8 mouse cellular contexts compared by ENCODE assay signal in the genomic region with DNA sequence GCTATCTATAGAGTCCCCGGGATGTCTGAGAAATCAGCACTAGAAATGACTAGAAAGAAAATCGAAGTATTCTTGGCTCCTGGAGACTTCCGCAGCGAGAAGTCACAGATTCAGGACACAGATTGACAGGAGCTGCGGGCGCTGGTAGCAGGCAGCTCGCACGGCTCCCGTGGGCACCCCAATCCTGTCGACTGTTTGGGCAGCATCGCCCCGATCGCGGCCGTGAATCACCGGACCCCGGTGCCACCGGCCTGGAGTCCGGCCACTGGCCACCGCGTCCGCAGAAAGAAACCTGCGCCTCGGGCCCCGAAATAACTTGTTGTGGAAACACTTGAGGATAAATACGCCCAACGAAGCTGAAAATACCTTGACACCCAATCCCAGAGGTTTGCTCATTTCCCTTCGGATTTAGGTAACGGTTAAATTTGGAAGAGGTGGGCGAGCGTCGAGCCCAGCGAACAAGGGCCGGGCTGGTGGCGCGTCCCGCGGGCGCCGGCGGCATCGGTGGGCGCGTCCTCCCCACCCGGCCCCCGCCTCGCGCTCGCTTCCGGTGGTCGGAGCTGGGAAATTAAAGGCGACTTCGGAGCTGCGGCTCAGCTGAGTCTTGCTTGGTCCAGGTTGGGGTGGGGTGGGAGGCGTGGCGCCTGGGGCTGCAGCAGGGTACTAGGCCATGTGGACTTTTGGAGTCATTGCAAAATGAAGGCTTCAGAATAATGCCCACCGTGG. TPM values are rescaled to one million over a fixed set of nuclear protein-coding genes. Genes with fewer than 3 reads are reported as not detected.
DNase-seq lines count a peak whose midpoint lies in the region; ATAC-seq and TF ChIP-seq lines count a peak whose summit lies in the region.

No protein-coding gene starts in this region.

- intact Hi-C loops in gastrocnemius, postnatal 14 days (cut with DNase I; ENCODE audit: low total_unique reads) = no loop called here

- H3K4me3 ChIP-seq in kidney, adult 2 months (ENCODE audit: insufficient read depth, low read depth, low read length) = peak overlapping the region; percentile 15; the same call in 1 of the 2 replicates

- H3K4me1 ChIP-seq in kidney, adult 2 months (ENCODE audit: control insufficient read depth, insufficient read depth, low read length) = peaks cover 9% of the 10 kb centered on the region; the same call in 1 of the 2 replicates

- TF ChIP-seq POLR2A in kidney, adult 2 months (IDR thresholded peaks at IDR 0.05; ENCODE audit: low read depth, low read length) = no peak

- WGBS in kidney, adult 2 months = 2% methylated on average over 57 of the region's 57 CpGs

- H3K36me3 ChIP-seq in kidney, adult 2 months (ENCODE audit: control insufficient read depth, insufficient read depth, low read length) = no peaks in the 10 kb centered on the region

- no peak for DNase-seq in kidney, adult 2 months
- DNase-seq in kidney, adult 9 months = no peak
- DNase-seq in T-cell, adult 2 months (ENCODE audit: low spot score) = peak; percentile 15
- DNase-seq in kidney, postnatal 14 days = peak; percentile 6
- peak; percentile 65 for DNase-seq in neural tube, embryonic 10.5 days (ENCODE audit: extremely low spot score, low spot score)
- DNase-seq in urinary bladder, postnatal 25 days (ENCODE audit: low spot score) = no peak
- no peak for DNase-seq in gastrocnemius, postnatal 14 days

- no peak for TF ChIP-seq CTCF in kidney, adult 2 months (conservative IDR thresholded peaks at IDR 0.05; ENCODE audit: insufficient read depth, insufficient read length, low read depth, low read length)

- H3K27me3 ChIP-seq in kidney, adult 2 months (replicated peaks; ENCODE audit: control insufficient read depth, insufficient read depth, low read length) = peaks cover 8% of the 10 kb centered on the region

- no peak overlapping the region for H3K27ac ChIP-seq in kidney, adult 2 months (ENCODE audit: insufficient read depth, low read depth, low read length)

- peak; percentile 12 for ATAC-seq in granulocyte monocyte progenitor cell, adult 5-6 weeks (replicated peaks; ENCODE audit: poor library complexity, severe bottlenecking)

RNA-seq across cellular contexts. Expression of a gene that starts 0.6 kb away (rescaled TPM):
- 0.19 and 0.53 TPM in 2 replicates for polyA plus RNA-seq in kidney, adult 2 months (2012; rRNA removed)
- 42.2 and 60.6 TPM in 2 replicates for total RNA-seq in granulocyte monocyte progenitor cell, adult 5-6 weeks (2014; fragmentation: Nextera tagmentation)
- total RNA-seq in granulocyte monocyte progenitor cell, adult 5-6 weeks (2017) = 53.9 and 54.4 TPM in 2 replicates
- total RNA-seq in gastrocnemius, postnatal 14 days (2021) = not detected

Comparison
In these comparisons a context has a peak if more than half of its experiments do, and no peak if none do; other contexts are left out.
1. DNase-seq: peak in T-cell, adult 2 months (single experiment), kidney, postnatal 14 days (single experiment) and neural tube, embryonic 10.5 days (single experiment); none in kidney, adult 2 months (single experiment), kidney, adult 9 months (single experiment), urinary bladder, postnatal 25 days (single experiment) and gastrocnemius, postnatal 14 days (single experiment).
2. RNA of a gene that starts 0.6 kb away (total RNA-seq): 42.2 to 60.6 TPM in granulocyte monocyte progenitor cell, adult 5-6 weeks; not detected in gastrocnemius, postnatal 14 days; every median in the first group is over 10 times any median in the second.